17 mouse cellular contexts compared by ENCODE assay signal in the genomic region with DNA sequence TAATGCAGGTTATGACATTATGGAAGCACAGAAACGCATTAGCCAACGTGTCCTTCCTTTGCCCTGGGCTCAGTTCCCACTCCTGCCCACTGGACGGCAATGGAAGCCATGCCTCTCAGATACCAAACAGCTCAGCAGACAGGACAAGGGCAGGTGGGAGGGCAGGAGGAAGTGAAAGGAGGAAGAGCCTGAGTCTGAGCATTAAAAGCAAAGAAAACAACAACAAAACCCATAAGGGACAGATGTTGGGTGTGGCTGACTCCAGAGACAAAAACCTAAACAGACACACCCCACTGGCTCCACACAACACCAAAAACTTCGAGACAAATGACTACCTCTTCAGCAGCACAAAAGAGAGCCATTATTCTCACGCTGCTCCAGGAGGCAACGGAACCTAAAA.
A peak's percentile ranks its signal among the peaks of the same experiment; 100 is the strongest.
DNase-seq lines count a peak whose midpoint lies in the region; ATAC-seq and TF ChIP-seq lines count a peak whose summit lies in the region.
"Had no signal": no experiment of that assay in that cellular context is flagged by ENCODE, and none has a peak within 500 bp of the region (broad histone marks: within the 10 kb centered on the region; RNA-seq: fewer than 3 reads in every experiment).

No protein-coding gene starts in this region.

- no peaks in the 10 kb centered on the region for H3K27me3 ChIP-seq in megakaryocyte, embryonic 14.5 days (replicated peaks)
- no peaks in the 10 kb centered on the region for H3K27me3 ChIP-seq in intestine, embryonic 16.5 days (replicated peaks; ENCODE audit: control insufficient read depth, insufficient read depth, low read length)
- peaks cover 1% of the 10 kb centered on the region; the same call in 1 of the 2 replicates for H3K27me3 ChIP-seq in hindbrain, postnatal 0 days (ENCODE audit: insufficient read depth, low read length)

- no peak overlapping the region for H3K27ac ChIP-seq in intestine, embryonic 16.5 days (ENCODE audit: low read length)
- H3K27ac ChIP-seq in hindbrain, postnatal 0 days = no peak overlapping the region
- H3K27ac ChIP-seq: hindbrain, embryonic 10.5 days; kidney, postnatal 0 days had no signal

- no peak for TF ChIP-seq CTCF in hindbrain, postnatal 0 days (IDR thresholded peaks at IDR 0.05; ENCODE audit: low read depth)

- intact Hi-C loops in heart, postnatal 25 days (cut with DNase I) = no loop called here

- peaks cover 79% of the 10 kb centered on the region for H3K36me3 ChIP-seq in megakaryocyte, embryonic 14.5 days (replicated peaks; ENCODE audit: low read length)
- peaks cover 30% of the 10 kb centered on the region for H3K36me3 ChIP-seq in intestine, embryonic 16.5 days (ENCODE audit: control insufficient read depth, insufficient read depth, low read length)
- no peaks in the 10 kb centered on the region for H3K36me3 ChIP-seq in hindbrain, postnatal 0 days (ENCODE audit: insufficient read depth, low read length)

- 62% methylated on average over 6 of the region's 6 CpGs for WGBS in intestine, embryonic 16.5 days
- 51% methylated on average over 6 of the region's 6 CpGs for WGBS in hindbrain, postnatal 0 days

- H3K4me3 ChIP-seq in megakaryocyte, embryonic 14.5 days (replicated peaks) = peak overlapping the region; percentile 24
- H3K4me3 ChIP-seq in intestine, embryonic 16.5 days (ENCODE audit: low read length) = no peak overlapping the region
- H3K4me3 ChIP-seq in hindbrain, postnatal 0 days (ENCODE audit: low read length) = no peak overlapping the region
- H3K4me3 ChIP-seq: hindbrain, embryonic 10.5 days had no signal

- DNase-seq in heart, adult 11 months = peak; percentile 96
- no peak for DNase-seq in heart, postnatal 25 days (ENCODE audit: low spot score)
- peak; percentile 88 for DNase-seq in A20 (ENCODE audit: low read depth, low spot score)
- peak; percentile 77 for DNase-seq in ZHBTc4 (ENCODE audit: low read depth, low spot score)
- DNase-seq in urinary bladder, adult 18-20 months (ENCODE audit: low spot score in 2 of 2) = no peak
- no peak for DNase-seq in hindbrain, postnatal 0 days (ENCODE audit: low spot score)
- DNase-seq: adrenal gland, postnatal 36 days; cerebellum, postnatal 14 days; gastrocnemius, postnatal 14 days; layer of hippocampus, adult 9-11 months; midbrain, embryonic 14.5 days; right cerebral cortex, postnatal 14 days had no signal

- no peak for ATAC-seq in intestine, embryonic 16.5 days
- ATAC-seq in hindbrain, postnatal 0 days = no peak

- no peak overlapping the region for H3K9ac ChIP-seq in intestine, embryonic 16.5 days (ENCODE audit: low read depth, low read length)
- H3K9ac ChIP-seq in hindbrain, postnatal 0 days (replicated peaks; ENCODE audit: low read length) = no peak overlapping the region

- H3K9me3 ChIP-seq in megakaryocyte, embryonic 14.5 days = peaks cover 4% of the 10 kb centered on the region
- 0 out of 2 replicates have a peak, but pooled peaks cover 3% of the 10 kb centered on the region for H3K9me3 ChIP-seq in intestine, embryonic 16.5 days (ENCODE audit: control insufficient read depth, low read length)
- H3K9me3 ChIP-seq in hindbrain, postnatal 0 days (ENCODE audit: low read length) = no peaks in the 10 kb centered on the region

- H3K4me1 ChIP-seq in megakaryocyte, embryonic 14.5 days = peaks cover 33% of the 10 kb centered on the region
- peaks cover 8% of the 10 kb centered on the region for H3K4me1 ChIP-seq in intestine, embryonic 16.5 days (ENCODE audit: control insufficient read depth, insufficient read depth, low read length)
- H3K4me1 ChIP-seq in hindbrain, postnatal 0 days (ENCODE audit: insufficient read depth, low read length) = no peaks in the 10 kb centered on the region

- H3K4me2 ChIP-seq in intestine, embryonic 16.5 days (ENCODE audit: low read depth, low read length) = no peak overlapping the region
- no peak overlapping the region for H3K4me2 ChIP-seq in hindbrain, postnatal 0 days (ENCODE audit: low read depth, low read length)
- H3K4me2 ChIP-seq: liver, embryonic 11.5 days had no signal

Comparison
In these comparisons a context has a peak if more than half of its experiments do, and no peak if none do; other contexts are left out.
1. DNase-seq: peak in heart, adult 11 months (single experiment), A20 (single experiment) and ZHBTc4 (single experiment); none in heart, postnatal 25 days (single experiment), urinary bladder, adult 18-20 months (0 of 2) and hindbrain, postnatal 0 days (single experiment).